Mouse (Mus musculus) T-cell, adult 66 days (primary cell): ENCODE data around the gene Iqcj. TPM values are rescaled to one million over a fixed set of nuclear protein-coding genes. Genes with fewer than 3 reads are reported as not detected.

ENCODE experiments used
- total RNA-seq, 2 experiments: library from RNA; stranded (reverse); gene quantifications; 3 replicates in 1 of 2; 4 replicates in 1 of 2; pipeline ENCODE4 v1.2.4; 2023

The Iqcj gene
- not detected for total RNA-seq

GRCm38 (mm10) chr3:67892026-67892705, at the start of gene Iqcj, which contains the start of gene Iqschfp:
Gene Iqcj, plus strand, starts transcription at chr3:67892220.
Gene Iqschfp, plus strand, starts transcription at chr3:67892232.

GRCm38 (mm10) chr3:68064731-68065130, 172.7 kb downstream of the Iqcj start, which contains the start of gene Schip1:
Gene Schip1, plus strand, starts transcription at chr3:68064802.

Other genes starting within 250 kb of the Iqcj start
- not detected for gene Iqschfp, start within 50 bp of the Iqcj start, total RNA-seq
- not detected for gene Schip1, start 172.6 kb downstream of the Iqcj start, total RNA-seq